Mouse (Mus musculus) frontal cortex, adult (tissue): ENCODE data around the gene Hdc.
A peak's percentile ranks its signal among the peaks of the same experiment; 100 is the strongest.
"Not testable (repeated sequence)": the region's sequence is repeated elsewhere in the genome, so short reads cannot be mapped to it uniquely, and the experiment has no call there.

Experiments used
- ATAC-seq: cut with Nextera tagmentation; 2 replicates; pipeline ENCODE4 v1.9.2; 2017; ENCODE audit warnings: mild to moderate bottlenecking, moderate library complexity, mixed read lengths; ENCODE audit not compliant: low TSS enrichment

The Hdc gene

DNA sequence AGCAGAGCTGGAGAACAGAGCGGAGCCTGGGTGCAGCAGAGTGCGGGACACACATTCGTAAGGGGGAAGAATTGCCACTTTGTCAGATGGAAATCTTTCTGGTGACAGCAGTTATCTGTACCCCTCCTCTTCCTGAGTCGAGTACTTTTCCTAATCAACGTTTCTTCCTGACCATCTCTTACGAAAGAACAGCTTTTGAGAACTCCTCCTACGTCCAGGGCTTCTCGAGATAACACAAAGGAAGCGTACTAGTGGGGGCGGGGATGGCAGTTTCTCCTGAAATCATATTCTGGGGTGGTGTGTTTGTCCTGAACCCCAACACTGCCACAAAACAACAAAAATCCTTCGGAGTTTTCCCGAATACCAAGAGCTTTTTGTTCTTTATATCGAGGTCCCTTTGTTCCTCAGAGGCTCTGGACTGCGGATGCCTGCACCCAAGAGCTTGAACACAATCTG, at the start of gene Hdc:
Gene Hdc, minus strand, starts transcription at position 51 of the 456 bp plus-strand sequence.
- ATAC-seq: no peak

DNA sequence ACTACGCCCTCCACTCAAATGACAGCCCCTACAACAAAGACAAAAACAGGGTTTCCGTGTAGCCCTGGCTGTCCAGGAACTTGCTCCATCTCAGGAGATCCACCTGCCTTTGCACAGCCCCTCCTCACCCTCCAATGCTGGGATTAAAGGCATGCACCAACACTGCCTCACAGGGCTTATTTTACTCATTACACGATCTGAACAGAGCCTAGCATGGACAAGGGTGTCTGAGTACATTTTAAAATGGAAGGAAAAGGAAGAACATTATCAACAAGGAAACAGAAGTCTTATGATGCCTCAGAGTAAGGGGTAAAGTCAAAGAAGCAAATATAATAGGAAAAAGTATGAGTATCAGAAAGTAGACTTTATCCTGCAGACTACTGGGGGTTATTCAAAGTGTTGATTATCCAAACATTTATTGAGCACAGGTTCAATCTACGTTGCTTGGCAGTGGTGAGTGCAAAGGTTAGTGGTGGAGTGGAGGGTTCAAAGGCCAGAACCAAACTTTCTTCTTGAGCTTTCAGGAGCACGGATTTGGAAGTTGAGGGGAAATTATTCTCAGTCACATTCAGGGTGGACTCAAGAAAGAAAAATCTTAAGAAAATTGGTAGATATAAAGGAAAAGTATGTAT, 49.6 kb upstream of the Hdc start:
- ATAC-seq: no peak

DNA sequence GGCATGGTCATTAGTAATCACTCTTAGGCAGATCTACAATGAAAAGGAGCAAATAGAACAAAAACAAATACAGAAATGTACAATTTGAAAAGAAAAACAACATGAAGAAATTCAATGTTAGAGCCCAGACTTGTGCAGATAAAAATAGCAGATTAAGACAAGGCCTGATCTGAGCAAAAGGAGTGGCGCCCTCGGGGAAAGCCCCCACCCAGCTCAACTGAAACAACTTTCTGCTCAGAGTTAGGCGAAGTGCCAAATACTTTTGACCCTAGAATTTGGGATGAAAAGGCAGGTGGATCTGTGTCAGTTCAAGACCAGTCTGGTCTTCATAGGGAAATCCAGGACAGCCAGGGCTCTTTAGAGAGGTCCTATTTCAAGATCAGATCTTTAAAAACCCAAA, 46.9 kb upstream of the Hdc start:
- no peak for ATAC-seq

DNA sequence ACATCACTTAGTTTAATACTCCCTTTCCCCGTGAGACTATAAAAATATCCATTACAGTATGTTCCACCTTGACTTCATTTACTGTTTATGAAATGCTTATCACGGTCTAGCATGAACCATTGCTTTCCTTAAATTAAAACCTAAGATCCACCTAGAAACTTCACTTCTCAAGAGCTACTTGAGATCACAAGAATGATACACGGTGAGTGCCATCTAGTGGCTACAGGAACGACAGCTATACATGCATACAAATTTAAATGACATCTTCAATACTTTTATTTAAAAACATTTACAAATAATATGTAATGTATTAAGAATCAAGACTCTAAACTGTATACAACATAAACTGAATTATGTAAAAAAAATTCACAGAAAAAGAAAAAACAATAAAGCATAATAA, 44.4 kb upstream of the Hdc start:
- ATAC-seq: peak; percentile 79

DNA sequence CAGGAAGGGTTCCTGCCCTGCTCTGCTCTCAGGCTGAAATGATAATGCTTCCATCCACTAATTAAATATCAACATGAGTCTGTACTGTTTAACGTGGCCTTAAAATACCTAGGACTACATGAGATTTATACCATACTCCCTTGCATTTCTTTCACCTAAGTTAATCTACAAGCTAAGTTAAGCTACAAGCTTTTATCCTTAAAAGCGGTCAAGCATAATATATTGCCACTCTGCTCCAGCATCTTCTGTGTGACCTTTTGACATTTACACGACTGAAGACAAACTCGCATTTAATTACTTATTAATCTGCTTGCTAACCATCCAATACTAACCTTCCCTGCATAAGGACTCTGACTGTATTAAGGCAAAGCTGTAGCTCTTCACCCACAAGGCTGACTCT, 33.8 kb upstream of the Hdc start:
- no peak for ATAC-seq

DNA sequence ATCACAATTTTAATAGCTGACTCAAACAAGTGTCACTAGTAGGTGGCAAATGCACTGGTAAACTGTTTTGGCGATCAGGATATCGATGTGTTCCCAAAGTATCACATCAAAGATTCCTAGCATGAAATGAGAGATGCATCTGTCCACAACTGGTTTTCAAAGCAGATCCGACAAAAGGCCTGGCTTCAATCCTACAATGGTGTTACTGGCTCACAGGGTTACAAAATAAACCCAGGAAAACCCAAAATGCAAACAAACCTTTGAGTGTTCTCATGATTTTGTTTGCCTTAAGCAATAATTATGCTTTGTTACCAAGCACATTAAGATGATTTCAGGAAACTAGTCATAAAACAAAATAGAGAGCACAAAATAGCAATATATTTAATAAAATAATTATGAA, 28.7 kb upstream of the Hdc start:
- no peak for ATAC-seq

DNA sequence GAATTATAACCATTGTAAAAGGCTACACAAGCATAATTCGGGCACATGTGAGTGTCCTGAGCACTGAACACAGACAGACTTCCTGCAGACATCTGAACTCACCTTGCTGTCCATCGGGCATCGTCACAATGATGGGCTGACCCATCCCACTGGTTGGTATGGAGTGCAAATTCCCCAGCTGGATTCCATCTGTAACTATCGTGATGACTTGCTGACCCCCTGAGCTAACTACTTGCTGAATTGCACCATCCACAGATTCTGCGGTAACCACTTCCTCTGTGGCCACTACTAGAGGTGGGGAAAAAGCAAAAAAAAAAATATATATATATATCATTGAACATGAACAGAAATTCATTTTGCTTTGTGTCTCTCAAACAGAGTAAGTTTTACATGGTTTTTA, 27.4 kb upstream of the Hdc start:
- no peak for ATAC-seq

DNA sequence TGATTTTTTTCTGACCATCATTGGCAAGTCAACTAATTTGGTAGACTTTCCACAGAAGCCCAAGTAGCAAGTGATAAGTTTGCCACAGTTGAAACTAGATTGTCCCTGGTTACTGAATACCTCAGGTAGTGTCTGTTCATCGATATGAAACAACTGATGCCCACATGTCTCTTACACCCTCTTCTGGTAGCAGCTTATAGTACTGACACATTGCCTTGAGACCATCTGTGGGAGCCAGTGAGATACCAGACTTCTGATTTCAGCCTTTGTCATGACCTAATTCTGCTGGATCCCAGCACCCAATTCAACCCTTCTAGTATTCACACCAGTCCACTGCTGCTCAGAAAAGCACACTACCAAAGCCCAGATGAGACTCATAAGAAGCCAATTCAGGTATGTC, 25.7 kb upstream of the Hdc start:
- no peak for ATAC-seq

DNA sequence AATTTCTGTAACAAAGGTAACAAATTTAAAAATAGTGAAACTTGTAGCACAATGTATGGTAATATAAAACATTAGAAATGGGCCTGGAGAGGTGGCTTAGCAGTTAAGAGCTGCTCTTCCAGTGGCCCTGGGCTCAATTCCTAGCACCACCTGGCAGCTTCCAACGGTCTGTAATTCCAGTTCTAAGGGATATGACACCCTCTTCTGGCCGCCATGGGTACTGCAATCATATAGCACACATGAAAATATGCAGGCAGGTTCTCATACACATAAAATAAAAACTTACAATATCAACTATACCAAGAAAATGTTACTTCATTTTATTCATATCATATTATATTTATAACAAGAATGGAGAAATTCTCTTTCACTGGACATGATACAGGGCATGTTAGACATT, 21.2 kb upstream of the Hdc start:
- ATAC-seq: no peak

DNA sequence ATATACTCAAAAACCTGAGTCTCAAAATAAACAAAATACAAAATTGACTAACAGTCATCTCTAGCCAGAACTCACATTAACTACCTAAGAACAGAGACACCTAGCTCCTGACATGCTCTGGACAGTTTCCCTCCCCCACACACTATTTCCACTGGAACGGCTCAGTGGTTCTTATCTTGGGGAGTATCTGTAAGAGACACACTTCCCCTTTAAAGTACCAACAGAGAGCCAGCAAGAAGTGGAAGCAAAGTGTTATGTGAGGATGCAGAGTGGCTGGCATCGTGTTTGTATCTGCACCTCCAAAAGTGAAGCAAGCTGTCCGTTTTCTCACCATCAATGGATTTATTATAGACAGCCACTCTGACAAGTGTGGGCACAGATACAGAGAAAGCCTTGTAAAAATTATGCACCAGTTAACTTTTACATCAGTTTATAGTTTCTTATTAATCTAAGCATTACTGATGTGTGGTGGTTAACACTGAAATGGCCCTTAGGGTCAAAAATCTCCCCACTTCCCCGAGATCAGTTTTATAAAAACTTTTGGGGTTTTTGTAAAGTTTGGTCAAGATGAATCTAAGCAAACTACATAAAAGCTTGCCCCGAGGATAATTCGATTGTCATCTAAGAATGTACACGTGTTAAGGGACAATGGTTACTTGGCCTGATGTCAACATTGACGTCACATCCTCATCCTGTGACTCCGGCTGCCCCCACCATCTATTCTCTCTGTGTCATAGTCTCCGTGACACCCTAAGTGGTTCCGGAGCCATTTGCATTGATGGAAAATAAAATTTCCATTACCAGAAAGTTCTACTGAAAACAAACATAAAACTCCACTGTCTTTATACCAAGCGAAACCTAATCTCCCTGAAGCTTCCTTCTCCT, 17.1 kb upstream of the Hdc start:
- no peak for ATAC-seq

DNA sequence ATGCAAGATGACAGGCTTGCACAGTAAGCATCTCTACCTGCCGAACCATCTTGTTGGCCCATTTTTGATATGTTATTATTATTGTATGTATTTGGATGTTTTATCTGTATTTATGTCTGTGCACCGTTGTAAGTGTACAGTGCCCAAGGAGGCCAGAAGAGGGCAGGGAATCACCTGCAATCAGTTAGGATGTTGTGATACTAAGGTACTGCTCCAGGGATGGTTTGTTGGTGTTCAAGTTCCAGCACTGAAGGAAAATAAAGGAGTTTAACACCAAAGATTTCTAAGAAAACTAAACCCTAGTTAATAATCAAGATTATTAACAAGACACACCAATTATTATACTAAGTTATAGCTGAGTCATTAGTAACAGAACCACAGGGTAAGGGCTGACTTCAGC, 14.1 kb upstream of the Hdc start:
- ATAC-seq: no peak

DNA sequence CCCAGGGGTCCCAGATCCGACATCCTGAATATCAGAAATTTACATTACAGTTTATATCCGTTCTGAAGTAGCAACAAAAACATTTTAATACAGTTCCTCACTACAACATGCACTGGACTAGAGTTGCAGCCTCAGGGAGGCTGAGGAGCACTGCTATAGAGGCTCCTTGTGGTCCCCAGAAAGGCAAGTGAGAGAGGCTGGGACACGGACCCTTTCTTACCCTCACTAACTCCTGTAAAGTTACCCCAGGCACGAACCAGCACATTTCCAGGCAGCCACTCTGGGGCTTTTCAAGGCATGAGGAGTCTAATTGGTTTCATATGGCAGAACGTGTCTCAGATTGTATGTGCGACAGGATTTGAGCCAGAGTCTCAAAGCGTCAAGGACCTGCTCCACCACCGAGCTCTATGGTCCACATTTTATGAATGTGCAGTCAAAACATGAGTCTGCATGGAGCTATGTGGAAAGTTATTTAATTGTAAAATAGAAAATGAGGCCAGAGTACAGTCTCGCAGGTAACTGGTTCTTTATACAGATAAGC, 9.4 kb upstream of the Hdc start:
- no peak for ATAC-seq

DNA sequence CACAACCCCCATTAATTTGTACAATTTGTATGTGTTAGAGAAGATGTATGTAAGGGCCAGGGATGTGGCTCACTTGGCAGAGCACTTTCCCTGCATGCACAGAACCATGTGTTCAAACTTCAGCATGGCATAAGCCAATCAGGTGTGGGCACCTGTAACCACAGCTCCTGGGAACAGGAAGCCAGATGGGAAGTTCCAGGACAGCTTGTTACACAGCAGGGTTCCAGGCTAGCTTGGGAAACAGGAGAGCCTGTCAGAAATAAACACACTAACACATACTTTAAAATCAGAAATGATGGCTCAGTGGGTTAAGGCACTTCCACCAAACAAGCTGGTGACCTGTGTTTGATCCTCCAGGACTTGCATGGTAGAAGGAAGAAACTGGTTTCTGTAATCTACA, 4.0 kb upstream of the Hdc start:
- ATAC-seq: no peak

DNA sequence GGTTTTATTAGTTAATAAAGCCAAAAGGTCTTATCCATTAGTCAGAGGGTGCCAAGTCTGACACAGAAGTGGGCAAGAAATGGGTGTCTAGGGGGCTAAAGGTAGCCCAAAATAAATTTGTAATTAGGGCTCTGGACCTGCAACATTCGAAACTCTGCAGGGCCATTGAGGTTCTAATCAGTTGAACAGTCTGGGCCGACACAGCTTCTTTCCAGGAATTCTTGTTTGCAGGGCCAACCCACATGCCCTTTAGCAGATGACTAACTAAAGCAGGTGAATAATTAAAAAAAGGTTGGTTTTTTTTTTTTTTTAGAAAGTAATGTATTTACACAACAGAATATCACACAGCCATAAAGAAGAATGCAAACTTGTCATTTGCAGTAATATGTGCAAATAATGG, 3.4 kb upstream of the Hdc start:
- no peak for ATAC-seq

DNA sequence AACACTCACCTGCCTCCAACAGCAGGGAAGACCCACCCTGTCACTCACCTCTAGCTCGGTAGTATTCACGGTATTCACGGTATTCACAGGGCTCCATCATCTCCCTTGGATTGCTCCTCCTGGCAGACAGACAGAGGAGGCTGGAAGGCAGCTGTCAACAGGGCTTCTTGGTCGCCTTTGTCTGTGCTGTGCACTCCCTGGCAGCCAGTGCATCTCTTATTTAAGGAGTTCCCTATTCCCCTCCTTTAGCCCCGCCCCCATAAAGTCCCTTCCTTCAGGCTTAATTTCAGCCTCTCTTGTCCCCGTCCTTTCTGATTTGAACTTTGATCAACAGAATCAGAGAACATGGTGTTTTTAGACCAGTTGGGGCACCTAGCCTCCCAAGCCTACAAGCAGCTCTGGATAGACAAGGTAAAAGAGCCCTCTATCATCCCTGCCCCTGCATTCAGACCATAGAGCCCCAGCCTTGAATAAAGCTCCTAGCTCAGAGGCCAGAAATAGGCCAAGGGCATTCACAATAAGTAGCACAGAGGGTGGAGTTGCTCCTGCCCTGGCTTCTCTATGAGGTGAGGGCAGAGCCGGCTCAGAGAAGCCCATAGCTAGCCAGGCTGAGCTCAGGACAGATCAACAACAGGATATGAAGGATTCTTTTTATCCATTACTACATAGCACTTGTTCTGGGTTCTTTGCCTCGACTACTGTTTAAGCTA, 474 bp downstream of the Hdc start:
- ATAC-seq: no peak

DNA sequence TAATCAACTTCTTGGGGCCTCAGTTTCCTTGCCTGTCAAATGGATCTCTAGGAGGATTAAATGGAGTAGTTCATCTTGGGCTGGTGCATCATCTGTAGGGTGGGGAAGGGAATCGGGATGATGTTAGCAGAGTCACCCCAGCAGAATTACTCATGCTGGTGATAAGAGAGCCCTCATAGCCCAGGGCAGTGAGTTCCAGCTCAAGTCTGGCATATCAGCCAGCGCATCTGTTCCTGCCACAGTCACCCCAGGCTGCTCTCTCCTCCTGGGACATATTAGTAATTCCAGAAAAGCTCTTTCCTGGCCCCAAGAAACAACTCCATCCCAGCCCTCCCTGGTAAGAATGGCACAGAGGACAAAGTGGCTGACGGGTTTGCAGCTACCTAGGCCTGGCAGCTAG, 3.7 kb downstream of the Hdc start:
- ATAC-seq: no peak

DNA sequence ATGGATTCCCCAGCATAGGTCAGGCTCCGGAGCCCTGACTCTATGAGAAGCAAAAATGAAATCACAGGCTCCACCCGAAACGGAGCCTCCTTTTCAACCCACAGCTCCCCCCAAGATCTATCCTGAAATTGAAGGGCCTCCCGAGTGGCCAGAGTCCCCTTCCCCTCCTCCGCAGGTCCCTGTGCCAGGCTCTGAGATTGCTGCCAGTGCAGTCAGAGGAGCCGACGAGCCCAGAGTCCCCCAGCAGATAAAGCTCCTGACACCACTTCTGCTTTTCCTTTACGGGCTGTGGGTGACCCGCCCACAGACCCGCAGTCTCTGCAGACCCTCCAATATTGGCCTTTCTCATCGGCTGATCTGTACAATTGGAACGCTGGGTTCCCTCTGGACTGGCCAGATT, 9.5 kb downstream of the Hdc start:
- ATAC-seq: not testable (repeated sequence)

DNA sequence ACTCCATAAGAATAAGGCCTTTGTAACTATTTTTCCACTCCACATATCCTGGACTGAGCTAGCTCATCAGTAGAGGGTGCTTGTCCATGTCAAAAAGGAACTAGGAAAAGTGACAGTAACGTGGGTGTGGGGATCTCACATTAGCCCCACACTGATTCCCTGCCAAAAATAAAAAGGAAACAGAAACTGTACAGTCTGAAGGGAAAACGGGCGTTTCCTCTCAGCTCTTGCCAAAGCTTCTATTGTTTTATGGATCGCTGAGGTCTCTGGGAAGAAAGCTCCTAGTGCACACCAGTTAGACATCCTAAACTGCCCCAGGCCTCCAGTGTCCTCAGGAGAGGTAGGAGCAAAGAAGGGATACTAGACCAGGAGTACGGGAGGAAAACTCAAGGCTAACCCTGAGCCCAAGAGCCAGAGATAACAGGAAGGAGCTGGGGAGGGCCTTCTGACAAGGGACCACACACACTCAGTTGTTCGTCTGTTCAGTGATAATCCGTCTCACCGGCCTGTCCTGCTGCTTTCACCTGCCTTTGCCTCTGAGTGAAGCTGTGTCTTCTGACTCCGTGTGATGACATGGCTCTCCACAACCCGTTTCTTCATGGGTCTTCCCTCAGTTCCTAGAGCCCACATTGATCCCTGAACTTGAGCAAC, 11.4 kb downstream of the Hdc start:
- no peak for ATAC-seq

DNA sequence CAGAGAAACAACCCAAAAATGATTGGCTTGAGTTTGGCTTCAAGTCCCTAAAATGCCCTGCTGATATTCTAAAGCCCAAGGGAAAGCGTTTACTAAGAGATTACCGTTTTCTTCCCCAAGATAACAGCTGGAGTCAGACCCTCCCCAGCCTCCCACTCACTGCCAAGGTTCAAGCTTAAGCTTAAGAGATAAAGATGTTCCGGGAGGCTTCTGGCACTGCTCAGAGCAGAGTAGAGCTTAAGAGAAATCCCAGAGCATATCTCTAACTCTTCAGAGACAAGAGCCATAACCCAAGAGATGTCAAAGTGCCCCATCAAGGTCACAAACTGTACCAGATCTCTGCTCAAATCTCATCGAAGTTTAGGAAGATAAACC, 12.4 kb downstream of the Hdc start:
- no peak for ATAC-seq

DNA sequence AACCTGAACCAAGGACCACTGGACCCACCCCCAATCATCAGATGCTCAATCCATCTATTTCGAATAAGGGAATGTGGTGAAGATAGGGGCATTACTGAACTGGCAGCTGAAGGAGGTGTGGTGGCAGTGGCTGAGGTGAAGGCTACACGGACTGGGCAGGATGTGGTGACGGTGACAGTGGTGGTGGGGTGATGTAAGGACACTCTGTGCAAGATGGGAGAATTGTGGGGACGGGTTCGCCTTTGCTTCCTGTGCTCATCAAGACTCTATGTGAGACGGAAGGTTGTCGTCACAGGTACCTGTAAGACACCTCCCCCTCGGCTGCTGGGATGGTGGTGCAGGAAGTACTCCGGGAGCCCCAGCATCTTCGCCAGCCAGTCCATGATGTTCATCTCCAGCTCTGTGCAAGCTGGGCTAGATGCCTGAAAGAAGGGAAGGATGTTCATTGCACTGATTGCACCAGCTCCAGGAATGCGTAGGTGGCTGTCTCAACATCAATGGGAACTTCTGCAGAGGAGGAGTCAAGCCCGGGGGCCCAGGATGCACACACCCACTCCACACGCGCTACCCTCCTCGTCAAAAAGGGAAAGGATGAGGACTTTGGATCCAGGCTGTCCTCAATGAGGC, 12.9 kb downstream of the Hdc start:
- peak; percentile 72 for ATAC-seq

DNA sequence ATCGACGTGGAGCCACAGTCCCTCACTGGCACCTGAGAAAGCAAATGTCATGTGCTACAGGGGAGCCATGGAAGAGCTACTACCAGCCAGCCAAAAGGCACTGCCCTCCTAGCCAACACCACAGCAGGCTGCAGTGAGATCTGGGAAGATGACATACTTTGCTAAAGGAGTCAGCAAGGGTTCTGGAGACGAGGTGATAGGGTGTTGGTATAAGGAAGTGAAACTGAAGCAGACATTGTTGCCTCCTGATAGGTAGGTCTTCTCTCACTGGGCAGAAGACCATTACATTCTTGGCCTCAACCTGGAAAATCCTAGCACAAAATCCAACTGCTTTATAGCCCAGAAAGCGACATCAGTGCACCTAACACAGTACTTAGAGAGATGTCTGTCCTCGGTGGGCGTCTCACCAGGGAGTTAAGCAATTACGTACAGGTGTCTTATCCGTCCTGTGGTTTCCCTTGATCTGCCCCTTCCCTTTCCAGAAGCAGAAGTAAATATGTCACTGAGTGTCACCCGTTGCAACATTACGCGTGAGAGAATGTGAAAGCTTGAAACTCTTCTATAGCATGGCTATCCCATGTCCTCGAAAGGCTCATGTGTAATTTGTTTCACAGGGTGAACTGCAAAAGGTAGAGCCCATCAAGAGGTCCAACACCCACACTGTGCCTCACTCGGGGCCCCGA, 17.0 kb downstream of the Hdc start:
- no peak for ATAC-seq
